Mouse (Mus musculus): ENCODE measurements at regions not wholly inside any gene's neighbourhood (a gene's known extent, or its start where the extent isn't known, plus 50 kb on each side); places are given as distances from the start of the nearest gene placed in this dataset.

- no peak overlapping the region for H3K4me3 ChIP-seq (replicated peaks)
- H3K27me3 ChIP-seq (replicated peaks) = no peaks in the 10 kb centered on the region
- no peak overlapping the region for H3K4me2 ChIP-seq
- ATAC-seq (ENCODE audit: insufficient read depth, low FRiP score, low read depth) = no peak
- H3K36me3 ChIP-seq = no peaks in the 10 kb centered on the region
- no peaks in the 10 kb centered on the region; the same call in 1 of the 2 replicates for H3K4me1 ChIP-seq
- H3K9ac ChIP-seq = no peak overlapping the region
- no peak overlapping the region for H3K27ac ChIP-seq
- no peaks in the 10 kb centered on the region for H3K9me3 ChIP-seq
- WGBS = 67% methylated on average over 3 of the region's 3 CpGs
These were observed 1110.1 kb downstream of the Gsdmc2 start for GRCm38 (mm10) chr15:62734900-62735299.

DNA sequence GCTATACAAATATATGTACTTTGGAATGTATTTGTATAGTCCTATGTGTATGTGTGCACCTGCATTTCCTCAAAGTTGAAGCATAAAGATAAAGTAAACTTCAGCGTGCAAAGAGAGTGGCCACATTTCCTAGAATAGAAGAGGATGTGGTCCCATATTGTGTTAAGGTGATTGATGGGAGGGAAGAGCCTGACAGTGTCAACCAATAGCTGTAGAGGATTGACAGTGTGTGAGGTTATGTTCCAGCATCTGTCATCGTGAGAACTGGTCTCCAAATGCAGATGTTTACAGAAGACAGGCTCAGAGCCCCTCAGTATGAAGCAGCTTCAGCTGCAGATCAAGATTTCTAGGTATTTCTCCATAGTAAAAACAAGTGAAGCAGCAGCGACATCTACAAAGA is 1114.5 kb downstream of the Gsdmc2 start:
- Histone ChIP-seq H3K27ac (no peak overlapping the region), H3K27me3 (replicated peaks) (no peaks in the 10 kb centered on the region), H3K36me3 (no peaks in the 10 kb centered on the region), H3K9ac (no peak overlapping the region), H3K4me1 (no peaks in the 10 kb centered on the region; the same call in 1 of the 2 replicates), H3K4me3 (replicated peaks) (no peak overlapping the region), H3K4me2 (no peak overlapping the region), H3K9me3 (no peaks in the 10 kb centered on the region)
- WGBS = 54% methylated on average over 3 of the region's 3 CpGs
- ATAC-seq (ENCODE audit: insufficient read depth, low FRiP score, low read depth) = no peak

DNA sequence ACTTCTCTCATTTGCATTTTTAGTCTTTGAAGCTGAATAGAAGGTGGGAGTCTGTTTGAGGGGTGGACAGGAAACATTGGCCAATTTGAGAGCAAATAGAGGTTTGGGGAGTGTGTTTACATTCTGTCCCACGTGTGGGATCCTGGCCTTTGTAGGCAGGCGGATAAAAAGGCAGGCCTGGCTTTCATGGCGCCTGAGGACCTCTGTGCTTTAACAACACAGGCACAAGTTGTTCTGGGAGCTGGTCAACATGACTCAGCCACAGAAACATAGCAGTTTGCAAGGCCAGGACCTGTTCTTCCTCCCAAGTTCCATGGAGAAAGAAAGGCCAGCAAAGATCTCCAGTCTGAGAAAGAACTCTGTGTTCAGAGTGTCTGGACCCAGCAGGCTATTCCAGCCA is 1130.7 kb downstream of the Gsdmc2 start:
- no peak overlapping the region for H3K4me2 ChIP-seq
- H3K27me3 ChIP-seq (replicated peaks) = no peaks in the 10 kb centered on the region
- no peaks in the 10 kb centered on the region for H3K36me3 ChIP-seq
- 21% methylated on average over 3 of the region's 3 CpGs for WGBS
- H3K9me3 ChIP-seq = no peaks in the 10 kb centered on the region
- no peak overlapping the region for H3K27ac ChIP-seq
- H3K4me1 ChIP-seq = no peaks in the 10 kb centered on the region
- ATAC-seq (ENCODE audit: insufficient read depth, low FRiP score, low read depth) = no peak
- no peak overlapping the region for H3K9ac ChIP-seq
- no peak overlapping the region for H3K4me3 ChIP-seq (replicated peaks)

DNA sequence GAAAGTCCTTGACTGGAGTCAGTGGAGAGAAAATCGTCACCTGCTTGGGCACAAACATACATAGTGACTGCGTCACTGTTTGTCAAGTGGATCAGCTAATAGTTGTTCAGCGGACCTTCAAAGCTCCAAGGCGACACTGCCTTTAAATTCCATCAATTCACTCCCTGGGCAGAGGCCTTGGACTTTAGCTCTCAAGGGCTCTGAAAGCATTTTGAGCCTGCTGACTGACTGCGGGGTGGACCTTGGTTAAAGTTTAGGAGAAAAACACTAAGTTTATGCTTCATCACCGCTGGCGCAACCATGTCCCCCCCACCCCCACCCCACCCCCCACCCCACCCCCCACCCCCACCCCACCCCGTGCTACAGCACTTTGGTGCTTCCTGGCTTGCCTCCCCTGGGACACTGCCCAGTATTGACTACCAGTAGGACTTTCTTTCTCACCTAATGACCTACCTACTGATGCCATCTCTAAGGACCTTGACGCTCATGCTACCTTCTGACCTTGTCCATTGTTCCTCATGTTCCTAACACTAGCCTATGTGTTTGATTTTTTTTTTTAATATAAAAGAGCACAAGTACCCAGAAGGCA is 1132.3 kb downstream of the Gsdmc2 start:
- no peaks in the 10 kb centered on the region for H3K9me3 ChIP-seq
- H3K36me3 ChIP-seq = no peaks in the 10 kb centered on the region
- H3K9ac ChIP-seq = no peak overlapping the region
- no peaks in the 10 kb centered on the region for H3K4me1 ChIP-seq
- no peaks in the 10 kb centered on the region for H3K27me3 ChIP-seq (replicated peaks)
- H3K27ac ChIP-seq = peak overlapping the region; percentile 37
- H3K4me3 ChIP-seq (replicated peaks) = no peak overlapping the region
- ATAC-seq (ENCODE audit: insufficient read depth, low FRiP score, low read depth) = peak; percentile 91
- 67% methylated on average over 9 of the region's 9 CpGs for WGBS
- no peak overlapping the region for H3K4me2 ChIP-seq

GRCm38 (mm10) chr15:62712060-62712542 is 1132.9 kb downstream of the Gsdmc2 start:
- Histone ChIP-seq H3K4me2 (no peak overlapping the region), H3K36me3 (no peaks in the 10 kb centered on the region), H3K27me3 (replicated peaks) (no peaks in the 10 kb centered on the region), H3K9ac (no peak overlapping the region), H3K9me3 (no peaks in the 10 kb centered on the region), H3K4me1 (no peaks in the 10 kb centered on the region), H3K4me3 (replicated peaks) (no peak overlapping the region), H3K27ac (peak overlapping the region; percentile 18)
- no peak for ATAC-seq (ENCODE audit: insufficient read depth, low FRiP score, low read depth)
- WGBS = 70% methylated on average over 3 of the region's 3 CpGs

DNA sequence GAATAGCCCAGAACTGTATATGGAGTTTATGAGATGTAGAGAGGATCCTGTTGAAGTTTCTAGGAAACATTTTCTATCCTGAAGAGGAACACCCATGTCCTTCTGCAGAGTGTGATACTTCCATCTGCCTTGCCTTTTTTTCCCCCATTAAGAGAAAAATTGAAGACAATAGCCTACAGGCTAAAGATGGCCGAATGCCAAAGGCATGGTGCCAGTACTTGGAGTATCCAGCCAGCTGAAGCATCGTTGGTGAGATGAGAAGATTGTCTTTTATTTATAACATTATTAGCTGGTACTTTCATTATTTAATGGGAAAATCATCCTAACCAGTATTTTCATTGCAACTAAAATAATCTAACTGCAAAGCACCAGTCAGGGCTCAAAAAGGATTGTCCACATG is 1135.4 kb downstream of the Gsdmc2 start:
- no peaks in the 10 kb centered on the region for H3K9me3 ChIP-seq
- no peak for ATAC-seq (ENCODE audit: insufficient read depth, low FRiP score, low read depth)
- H3K9ac ChIP-seq = no peak overlapping the region
- H3K27me3 ChIP-seq (replicated peaks) = no peaks in the 10 kb centered on the region
- no peaks in the 10 kb centered on the region for H3K36me3 ChIP-seq
- no peak overlapping the region for H3K4me2 ChIP-seq
- H3K4me3 ChIP-seq (replicated peaks) = no peak overlapping the region
- 57% methylated on average over 2 of the region's 2 CpGs for WGBS
- H3K4me1 ChIP-seq = no peaks in the 10 kb centered on the region
- H3K27ac ChIP-seq = no peak overlapping the region

DNA sequence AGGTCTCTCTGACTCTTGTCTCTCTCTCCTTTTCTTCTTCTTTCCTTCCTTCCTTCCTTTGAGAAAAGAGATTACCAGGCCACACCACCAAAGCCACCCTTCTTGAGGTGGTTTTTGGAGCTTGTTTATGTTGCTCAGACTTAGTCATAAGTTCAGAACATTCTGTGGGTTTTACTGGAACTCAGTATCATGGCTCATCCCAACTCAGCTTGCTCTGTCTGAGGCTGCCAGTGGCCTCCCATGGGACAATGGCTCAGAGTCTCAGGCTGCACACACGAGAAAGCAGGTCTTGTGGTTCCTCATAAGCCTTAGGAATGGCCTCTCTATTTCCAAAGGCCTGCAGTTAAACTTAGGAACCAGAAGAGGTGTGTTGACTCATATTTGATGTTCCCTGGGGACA is 1146.4 kb downstream of the Gsdmc2 start:
- H3K27me3 ChIP-seq (replicated peaks) = no peaks in the 10 kb centered on the region
- no peaks in the 10 kb centered on the region for H3K36me3 ChIP-seq
- H3K4me3 ChIP-seq (replicated peaks) = no peak overlapping the region
- no peak overlapping the region for H3K27ac ChIP-seq
- ATAC-seq (ENCODE audit: insufficient read depth, low FRiP score, low read depth) = no peak
- no peak overlapping the region for H3K9ac ChIP-seq
- 68% methylated on average over 1 of the region's 1 CpGs for WGBS
- no peaks in the 10 kb centered on the region for H3K9me3 ChIP-seq
- H3K4me2 ChIP-seq = no peak overlapping the region
- H3K4me1 ChIP-seq = no peaks in the 10 kb centered on the region

DNA sequence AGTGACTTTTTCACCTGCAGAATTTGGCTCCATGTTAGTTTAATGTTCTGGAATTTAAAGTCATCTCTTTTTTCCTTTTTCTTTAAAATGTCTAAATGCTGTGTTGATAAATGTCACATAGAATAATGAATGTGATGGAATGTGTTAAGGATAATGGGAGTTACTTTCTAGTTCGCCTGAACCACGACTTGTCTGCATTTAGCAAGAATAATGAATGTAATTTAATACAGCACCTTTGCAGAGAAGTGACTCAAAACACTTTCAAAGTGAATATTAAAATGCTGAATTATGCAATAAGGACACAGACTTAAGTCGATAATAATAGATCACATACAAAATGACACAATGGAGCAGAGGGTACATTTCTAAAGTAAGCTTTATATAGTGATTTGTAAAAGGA is 1150.2 kb downstream of the Gsdmc2 start:
- no peak overlapping the region for H3K4me3 ChIP-seq (replicated peaks)
- no peaks in the 10 kb centered on the region for H3K27me3 ChIP-seq (replicated peaks)
- H3K9me3 ChIP-seq = no peaks in the 10 kb centered on the region
- ATAC-seq (ENCODE audit: insufficient read depth, low FRiP score, low read depth) = no peak
- no peaks in the 10 kb centered on the region for H3K4me1 ChIP-seq
- H3K4me2 ChIP-seq = no peak overlapping the region
- whole genome bisulfite sequencing = 46% methylated on average over 3 of the region's 3 CpGs
- H3K27ac ChIP-seq = no peak overlapping the region
- H3K36me3 ChIP-seq = no peaks in the 10 kb centered on the region
- no peak overlapping the region for H3K9ac ChIP-seq

DNA sequence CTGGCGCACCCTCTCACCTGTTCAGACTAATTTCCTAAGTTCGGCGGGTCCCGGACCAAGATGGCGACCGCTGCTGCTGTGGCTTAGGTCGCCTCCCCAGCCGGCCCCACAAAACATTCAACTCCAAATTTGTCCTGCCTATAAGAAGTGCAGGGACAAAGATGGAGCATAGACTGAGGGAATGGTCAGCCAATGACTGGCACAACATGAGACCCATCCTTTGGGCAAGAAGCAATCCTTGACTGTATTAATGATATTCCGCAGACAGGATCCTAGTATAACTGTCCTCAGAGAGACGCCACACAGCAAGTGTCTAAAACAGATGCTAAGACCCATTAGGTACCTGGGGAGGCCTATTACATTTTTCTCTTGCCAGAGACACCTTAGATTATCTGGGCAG is 1151.3 kb downstream of the Gsdmc2 start:
- H3K27me3 ChIP-seq (replicated peaks) = no peaks in the 10 kb centered on the region
- H3K9me3 ChIP-seq = no peaks in the 10 kb centered on the region
- no peak overlapping the region for H3K4me2 ChIP-seq
- H3K27ac ChIP-seq = no peak overlapping the region
- H3K9ac ChIP-seq = no peak overlapping the region
- no peaks in the 10 kb centered on the region for H3K36me3 ChIP-seq
- no peaks in the 10 kb centered on the region for H3K4me1 ChIP-seq
- ATAC-seq (ENCODE audit: insufficient read depth, low FRiP score, low read depth) = no peak
- H3K4me3 ChIP-seq (replicated peaks) = no peak overlapping the region
- 98% methylated on average over 9 of the region's 10 CpGs for WGBS

GRCm38 (mm10) chr15:62673410-62673809 is 1171.6 kb downstream of the Gsdmc2 start:
- WGBS = 68% methylated on average over 4 of the region's 4 CpGs
- no peak overlapping the region for H3K4me2 ChIP-seq
- no peaks in the 10 kb centered on the region for H3K27me3 ChIP-seq (replicated peaks)
- no peak for ATAC-seq (ENCODE audit: insufficient read depth, low FRiP score, low read depth)
- no peak overlapping the region for H3K4me3 ChIP-seq (replicated peaks)
- no peak overlapping the region for H3K9ac ChIP-seq
- no peaks in the 10 kb centered on the region for H3K4me1 ChIP-seq
- H3K9me3 ChIP-seq = no peaks in the 10 kb centered on the region
- H3K27ac ChIP-seq = no peak overlapping the region
- no peaks in the 10 kb centered on the region for H3K36me3 ChIP-seq

DNA sequence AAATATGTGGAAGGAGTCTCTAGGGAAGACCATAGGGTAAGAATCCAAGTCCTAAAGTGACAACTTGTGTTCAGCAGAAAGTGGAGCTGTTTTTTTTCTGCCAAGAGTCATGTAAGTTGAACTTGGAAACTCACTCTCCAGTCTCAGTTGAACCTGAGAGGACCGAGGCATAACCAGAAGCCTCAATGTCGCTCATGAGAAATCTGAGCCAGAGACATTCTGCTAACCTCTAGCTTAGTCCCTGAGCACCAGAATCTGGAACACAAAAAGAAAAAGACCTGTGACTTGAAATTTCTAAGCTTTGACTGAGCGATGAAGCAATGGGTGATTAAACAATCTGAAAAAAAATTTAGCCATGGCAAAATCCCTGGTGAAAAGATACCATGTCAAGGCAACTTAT is 1175.0 kb downstream of the Gsdmc2 start:
- WGBS = 90% methylated on average over 3 of the region's 3 CpGs
- Histone ChIP-seq H3K36me3 (no peaks in the 10 kb centered on the region), H3K9ac (no peak overlapping the region), H3K27ac (no peak overlapping the region), H3K4me2 (no peak overlapping the region), H3K9me3 (no peaks in the 10 kb centered on the region), H3K4me3 (replicated peaks) (no peak overlapping the region), H3K27me3 (replicated peaks) (no peaks in the 10 kb centered on the region), H3K4me1 (no peaks in the 10 kb centered on the region)
- no peak for ATAC-seq (ENCODE audit: insufficient read depth, low FRiP score, low read depth)

DNA sequence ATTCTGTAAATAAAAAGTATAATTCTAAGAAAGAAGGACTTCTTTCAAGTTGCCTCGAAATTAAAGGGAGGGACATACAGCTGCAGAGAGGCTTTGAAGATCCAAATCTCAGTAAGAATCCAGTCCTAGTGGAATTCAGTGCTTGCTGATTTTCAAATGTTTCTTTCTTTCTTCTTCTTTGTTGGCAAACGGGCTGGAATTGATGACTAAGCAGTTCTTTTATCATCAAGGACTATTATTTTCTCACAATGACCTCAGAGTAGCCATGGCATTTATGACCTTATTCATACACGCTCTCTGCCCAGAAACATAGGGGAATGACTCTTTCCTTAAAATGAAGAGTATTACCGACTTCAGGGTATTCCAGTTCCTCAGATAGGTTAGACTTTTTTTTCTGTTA is 1185.9 kb downstream of the Gsdmc2 start:
- H3K9ac ChIP-seq = no peak overlapping the region
- H3K4me3 ChIP-seq (replicated peaks) = no peak overlapping the region
- no peak overlapping the region for H3K27ac ChIP-seq
- no peak overlapping the region for H3K4me2 ChIP-seq
- no peaks in the 10 kb centered on the region for H3K36me3 ChIP-seq
- H3K9me3 ChIP-seq = no peaks in the 10 kb centered on the region
- H3K4me1 ChIP-seq = no peaks in the 10 kb centered on the region
- WGBS = 64% methylated on average over 4 of the region's 4 CpGs
- H3K27me3 ChIP-seq (replicated peaks) = no peaks in the 10 kb centered on the region
- ATAC-seq (ENCODE audit: insufficient read depth, low FRiP score, low read depth) = no peak

DNA sequence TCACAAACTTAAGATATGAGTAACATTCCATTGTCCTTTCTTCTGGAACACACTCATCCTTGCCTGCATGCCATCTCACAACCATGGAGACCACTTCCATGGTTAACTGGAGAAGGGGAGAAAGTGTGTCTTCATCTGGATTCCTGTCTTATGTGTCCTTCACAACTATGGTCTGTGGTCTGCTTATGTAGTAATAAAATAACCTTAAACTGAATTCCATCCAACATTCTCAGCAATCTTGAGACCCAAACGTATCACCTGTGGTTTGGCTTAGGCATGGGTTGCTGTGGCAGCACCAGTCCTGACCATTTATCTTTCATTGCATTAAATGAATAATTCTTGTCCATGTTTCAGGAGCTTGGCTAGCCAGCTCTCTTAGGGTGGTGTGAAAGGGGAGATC is 1186.3 kb downstream of the Gsdmc2 start:
- Histone ChIP-seq H3K9me3 (no peaks in the 10 kb centered on the region), H3K4me2 (no peak overlapping the region), H3K27me3 (replicated peaks) (no peaks in the 10 kb centered on the region), H3K36me3 (no peaks in the 10 kb centered on the region), H3K9ac (no peak overlapping the region), H3K4me1 (no peaks in the 10 kb centered on the region), H3K4me3 (replicated peaks) (no peak overlapping the region), H3K27ac (no peak overlapping the region)
- 76% methylated on average over 1 of the region's 1 CpGs for WGBS
- no peak for ATAC-seq (ENCODE audit: insufficient read depth, low FRiP score, low read depth)
